Mouse (Mus musculus) spleen, adult 18-20 months (tissue): Measurements from ENCODE around the gene Gm10100.
A peak's percentile ranks its signal among the peaks of the same experiment; 100 is the strongest.
"Not testable (repeated sequence)": the region's sequence is repeated elsewhere in the genome, so short reads cannot be mapped to it uniquely, and the experiment has no call there.

ENCODE experiments used
- DNase-seq, 2 experiments: peaks; one replicate each; pipeline ENCODE4 v3.0.0; 2022; ENCODE audit warnings: mixed read lengths in 2 of 2

The Gm10100 gene

GRCm38 (mm10) chr10:77726186-77726585 is at the start of gene Gm10100:
TSS of gene Gm10100 (plus strand) at chr10:77726486.
- DNase-seq: no peak

GRCm38 (mm10) chr10:77677562-77677961 is 48.7 kb upstream of the Gm10100 start:
- DNase-seq: no peak

- DNase-seq: no peak
These were observed 43.3 kb upstream of the Gm10100 start for GRCm38 (mm10) chr10:77682994-77683393.

- no peak for DNase-seq
These were observed 42.1 kb upstream of the Gm10100 start for GRCm38 (mm10) chr10:77684181-77684580.

- DNase-seq: no peak
These were observed 40.2 kb upstream of the Gm10100 start, which contains the start of gene Tspear for GRCm38 (mm10) chr10:77685895-77686664. TSS of gene Tspear (plus strand) at chr10:77686569.

GRCm38 (mm10) chr10:77687021-77687420 is 39.3 kb upstream of the Gm10100 start:
- DNase-seq: no peak

GRCm38 (mm10) chr10:77690356-77690807 is 35.9 kb upstream of the Gm10100 start, which contains the start of gene Gm19402:
TSS of gene Gm19402 (minus strand) at chr10:77690757.
- DNase-seq: not testable (repeated sequence)

- DNase-seq: no peak
These were observed 29.2 kb upstream of the Gm10100 start, which contains the start of gene Gm9508 for GRCm38 (mm10) chr10:77697133-77697532. TSS of gene Gm9508 (minus strand) at chr10:77697233.

- DNase-seq: no peak
These were observed 20.0 kb upstream of the Gm10100 start, which contains the start of gene Gm10272 for GRCm38 (mm10) chr10:77706326-77706725. TSS of gene Gm10272 (plus strand) at chr10:77706626.

- DNase-seq: no peak
These were observed 16.5 kb upstream of the Gm10100 start for GRCm38 (mm10) chr10:77709831-77710230.

- DNase-seq: not testable (repeated sequence)
These were observed 15.1 kb upstream of the Gm10100 start, which contains the start of gene Gm10024 for GRCm38 (mm10) chr10:77711157-77711556. TSS of gene Gm10024 (plus strand) at chr10:77711457.

- no peak for DNase-seq
These were observed 12.6 kb upstream of the Gm10100 start for GRCm38 (mm10) chr10:77713734-77714133.

- DNase-seq: no peak
These were observed 10.8 kb upstream of the Gm10100 start, which contains the start of gene Gm10142 for GRCm38 (mm10) chr10:77715507-77715906. TSS of gene Gm10142 (plus strand) at chr10:77715807.

- DNase-seq: not testable (repeated sequence)
These were observed 6.0 kb upstream of the Gm10100 start, which contains the start of gene Krtap12-1 for GRCm38 (mm10) chr10:77720299-77720698. TSS of gene Krtap12-1 (plus strand) at chr10:77720599.

GRCm38 (mm10) chr10:77724855-77725254 is 1.4 kb upstream of the Gm10100 start:
- DNase-seq: no peak

GRCm38 (mm10) chr10:77728280-77728679 is 2.0 kb downstream of the Gm10100 start:
- DNase-seq: no peak

GRCm38 (mm10) chr10:77729241-77729640 is 3.0 kb downstream of the Gm10100 start:
- peak in 1 of 2 experiments; percentile 16 for DNase-seq

GRCm38 (mm10) chr10:77735928-77736327 is 9.6 kb downstream of the Gm10100 start:
- no peak for DNase-seq

- no peak for DNase-seq
These were observed 12.6 kb downstream of the Gm10100 start for GRCm38 (mm10) chr10:77738929-77739328.

- DNase-seq: not testable (repeated sequence)
These were observed 15.8 kb downstream of the Gm10100 start, which contains the start of gene Gm18596 for GRCm38 (mm10) chr10:77741924-77742688. TSS of gene Gm18596 (minus strand) at chr10:77742638.

- not testable (repeated sequence) for DNase-seq
These were observed 24.4 kb downstream of the Gm10100 start for GRCm38 (mm10) chr10:77750686-77751085.

- not testable (repeated sequence) for DNase-seq
These were observed 25.0 kb downstream of the Gm10100 start, which contains the start of gene Gm9736 for GRCm38 (mm10) chr10:77751254-77751653. TSS of gene Gm9736 (minus strand) at chr10:77751354.

- not testable (repeated sequence) for DNase-seq
These were observed 26.0 kb downstream of the Gm10100 start for GRCm38 (mm10) chr10:77752312-77752711.
